Mouse (Mus musculus) left cerebral cortex, adult 2 months (tissue): Measurements from ENCODE around the gene Gtpbp8. TPM values are rescaled to one million over a fixed set of nuclear protein-coding genes. Genes with fewer than 3 reads are reported as not detected.

Experiments
- DNase-seq, 2 experiments: peaks; one replicate each; pipeline ENCODE4 v3.0.0; 2021 to 2022; ENCODE audit warnings: low spot score in 2 of 2, mixed read lengths in 1 of 2; ENCODE audit errors: extremely low spot score in 1 of 2
- H3K27ac ChIP-seq: fragments of 200-600 bp; 2 replicates; pipeline ENCODE4 v1.8.1; 2022
- H3K4me3 ChIP-seq: fragments of 200-600 bp; 2 replicates; pipeline ENCODE4 v1.8.1; 2022
- CTCF ChIP-seq: fragments of 200-600 bp; IDR thresholded peaks from 2 replicates; pipeline ENCODE4 v1.8.1; 2022; ENCODE audit warnings: antibody characterized with exemption, mild to moderate bottlenecking, moderate library complexity
- intact Hi-C: fragments of 180-260 bp; cut with DNase I; formaldehyde crosslinking; loops from one replicate; pipeline ENCODE4 v1.15.1; 2025
- total RNA-seq, 2 experiments: library from RNA; stranded (reverse); gene quantifications; 2 replicates each; pipeline ENCODE4 v1.2.3; 2021

Gene Gtpbp8
- total RNA-seq, 2 experiments from 2014 or later: 24.4 to 25.7 TPM

DNA sequence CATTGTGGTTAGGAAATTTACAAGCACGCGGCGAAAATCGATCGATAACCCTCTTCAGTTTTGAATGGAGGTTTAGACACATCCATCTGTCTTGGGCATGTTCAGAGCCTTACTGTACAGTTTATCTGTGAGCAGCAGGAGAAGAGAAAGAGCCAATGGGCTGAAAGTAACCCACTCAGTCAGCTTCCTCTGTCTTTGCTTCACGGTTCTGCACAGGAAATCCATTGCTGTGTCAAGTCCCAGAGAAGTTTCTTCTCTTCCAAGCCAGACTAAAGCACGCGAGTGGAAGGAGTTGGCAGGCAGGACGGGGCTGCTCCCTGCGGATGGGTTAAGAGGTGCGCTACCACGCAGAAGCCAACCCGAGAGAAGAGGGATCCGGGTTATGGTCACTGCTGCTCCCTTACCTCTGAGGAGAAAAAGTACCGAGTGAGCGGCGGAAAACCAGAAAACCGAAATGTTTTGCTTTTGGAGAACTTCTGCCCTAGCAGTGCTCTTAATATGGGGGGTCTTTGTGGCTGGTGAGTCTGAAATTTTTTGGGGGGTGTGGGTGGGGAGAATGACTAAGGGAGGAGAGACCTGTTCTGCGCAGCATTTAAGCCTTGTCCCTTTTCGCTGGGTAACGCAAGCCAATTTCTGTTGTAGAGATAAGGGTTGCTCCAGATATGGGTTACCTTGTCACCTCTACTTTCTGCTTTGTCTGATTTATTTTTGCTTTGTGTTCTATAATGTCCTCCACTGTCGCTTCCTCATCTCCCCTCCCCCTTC is 19.6 kb upstream of the Gtpbp8 start, which contains the start of gene Cd200r1:
TSS of gene Cd200r1 (plus strand) at position 182 of the 765 bp plus-strand sequence.
- TF ChIP-seq CTCF: no peak
- intact Hi-C loops: loop anchor here (2.0 to 10.0 kb wide), 3 partner anchors 257 to 359 kb away; partner anchors contain the start of gene Ccdc80
- Histone ChIP-seq H3K4me3 (peak within 1 kb of the TSS; percentile 4), H3K27ac (no peak within 1 kb of the TSS; the same call in 1 of the 2 replicates)
- no peak for DNase-seq

DNA sequence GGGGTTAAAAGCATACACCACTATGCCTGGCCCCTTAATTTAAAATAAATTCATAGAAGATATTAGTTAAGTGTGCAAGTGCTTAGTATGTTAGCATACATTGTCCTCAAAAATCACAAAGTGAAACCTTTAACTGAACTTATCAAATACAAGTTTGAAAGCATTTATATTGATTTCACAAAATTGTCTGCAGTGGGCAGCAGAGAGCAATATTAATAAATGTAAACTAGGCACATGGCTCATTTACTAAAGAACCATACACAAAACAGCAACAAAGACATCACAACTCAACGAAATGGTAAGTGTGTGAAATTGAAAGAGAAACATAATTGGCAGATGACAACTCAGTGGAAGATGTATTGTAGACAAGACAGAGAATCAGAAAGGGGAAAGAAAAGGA is 15.6 kb upstream of the Gtpbp8 start:
- H3K4me3 ChIP-seq: no peak overlapping the region
- TF ChIP-seq CTCF: peak; percentile 25
- DNase-seq: no peak
- no peak overlapping the region for H3K27ac ChIP-seq
- intact Hi-C loops: loop anchor here (2.0 to 10.0 kb wide), 2 partner anchors 37 to 363 kb away; partner anchors contain the start of gene Nepro

DNA sequence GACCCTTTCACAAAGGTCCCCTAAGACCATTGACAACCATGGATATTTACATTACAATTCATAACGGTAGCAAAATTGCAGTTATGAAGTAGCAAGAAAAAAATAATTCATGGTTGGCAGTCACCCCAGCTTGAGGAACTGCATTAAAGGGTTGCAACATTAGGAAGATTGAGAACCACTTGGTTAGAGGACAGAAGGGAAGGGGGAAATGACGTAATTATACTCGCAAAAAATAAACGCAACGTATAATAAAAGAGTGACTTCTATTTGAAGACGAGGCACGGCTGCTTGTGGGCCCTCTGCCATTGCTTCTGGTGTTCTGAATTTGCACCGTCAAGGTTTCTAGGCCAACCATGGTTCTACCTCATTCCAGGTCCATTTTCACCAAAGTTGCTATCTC is 11.5 kb upstream of the Gtpbp8 start:
- no peak for TF ChIP-seq CTCF
- DNase-seq: no peak
- Histone ChIP-seq H3K27ac (no peak overlapping the region), H3K4me3 (no peak overlapping the region)
- intact Hi-C loops: no loop called here

DNA sequence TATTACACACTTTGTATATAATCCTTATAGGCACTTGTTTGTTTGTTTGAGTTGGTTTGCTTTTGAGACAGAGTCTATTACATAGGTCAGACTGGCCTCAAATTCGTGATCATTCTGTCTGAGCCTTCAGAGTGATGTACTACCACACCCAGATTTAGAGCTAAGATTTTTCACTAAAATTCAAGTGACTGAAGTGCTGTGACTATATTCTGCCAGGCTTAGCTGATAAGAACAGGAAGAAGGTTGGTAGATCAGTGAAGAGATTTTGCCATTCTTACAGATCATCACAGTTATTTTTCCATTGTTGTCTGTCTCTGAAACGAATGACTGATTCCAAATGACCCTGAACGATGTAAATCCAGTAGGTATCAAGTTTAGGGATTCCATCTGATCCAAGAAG is 1.8 kb upstream of the Gtpbp8 start:
- TF ChIP-seq CTCF: no peak
- intact Hi-C loops: no loop called here
- no peak for DNase-seq
- Histone ChIP-seq H3K27ac (no peak overlapping the region), H3K4me3 (no peak overlapping the region)

DNA sequence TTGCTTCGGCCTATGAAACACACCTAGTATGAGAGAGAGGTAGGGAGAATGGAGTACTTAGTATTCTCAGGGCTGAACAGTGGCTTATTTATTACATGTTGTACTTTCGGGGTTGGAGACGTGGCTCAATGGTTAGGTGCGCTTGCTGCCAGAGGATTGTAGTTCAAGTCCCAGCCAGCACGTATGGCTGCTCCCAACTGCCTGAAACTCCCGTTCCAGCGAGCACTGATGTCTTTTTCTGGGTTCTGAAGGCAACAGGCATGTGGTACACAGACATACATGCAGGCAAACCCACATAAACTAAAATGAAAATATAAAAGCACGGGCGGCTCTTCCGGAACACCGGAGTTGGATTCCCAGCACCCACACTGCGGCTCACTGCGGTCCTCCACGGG is 695 bp downstream of the Gtpbp8 start:
- DNase-seq: peak in 1 of 2 experiments; percentile 23
- TF ChIP-seq CTCF: no peak
- Histone ChIP-seq H3K4me3 (peak overlapping the region; percentile 81), H3K27ac (peak overlapping the region; percentile 99)
- intact Hi-C loops: no loop called here

DNA sequence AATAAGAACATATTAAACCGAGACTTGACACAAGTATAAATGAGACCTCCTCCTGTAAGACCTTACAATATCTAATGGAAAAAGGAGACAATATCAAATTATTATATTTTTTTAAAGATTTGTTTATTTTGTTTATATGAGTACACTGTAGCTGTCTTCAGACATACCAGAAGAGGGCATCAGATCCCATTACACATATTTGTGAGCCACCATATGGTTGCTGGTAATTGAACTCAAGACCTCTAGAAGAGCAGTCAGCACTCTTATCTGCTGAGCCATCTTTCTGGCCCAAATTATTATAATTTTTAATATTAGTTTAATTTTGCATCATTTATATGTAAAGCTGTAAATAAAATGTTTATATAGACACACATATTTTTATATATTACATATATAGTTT is 3.4 kb downstream of the Gtpbp8 start:
- peak; percentile 40 for TF ChIP-seq CTCF
- H3K27ac ChIP-seq: no peak overlapping the region
- no peak for DNase-seq
- intact Hi-C loops: loop anchor here (1.0 kb wide), 1 partner anchor 348 kb away; no protein-coding TSS in a partner anchor
- H3K4me3 ChIP-seq: no peak overlapping the region

DNA sequence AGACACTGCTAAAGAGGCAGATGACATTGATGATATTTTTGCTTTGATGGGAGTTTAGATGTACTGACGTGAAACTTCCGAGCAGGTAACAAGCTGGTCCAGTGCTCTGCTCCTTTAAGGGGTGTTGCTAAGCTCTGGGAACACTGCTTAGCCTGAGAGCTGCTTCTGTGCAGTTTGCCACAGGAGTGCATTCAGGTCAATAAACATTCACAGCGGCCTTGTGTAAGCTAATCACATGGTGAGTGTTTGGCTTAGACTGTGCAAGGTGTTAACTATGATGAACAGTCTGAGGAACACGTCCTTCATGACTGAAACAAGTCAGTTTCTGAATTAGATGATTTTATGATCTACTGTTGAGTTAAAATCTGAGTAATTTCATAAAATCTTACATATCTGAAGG is 10.0 kb downstream of the Gtpbp8 start:
- DNase-seq: no peak
- H3K27ac ChIP-seq: no peak overlapping the region
- intact Hi-C loops: no loop called here
- no peak overlapping the region for H3K4me3 ChIP-seq
- TF ChIP-seq CTCF: no peak

DNA sequence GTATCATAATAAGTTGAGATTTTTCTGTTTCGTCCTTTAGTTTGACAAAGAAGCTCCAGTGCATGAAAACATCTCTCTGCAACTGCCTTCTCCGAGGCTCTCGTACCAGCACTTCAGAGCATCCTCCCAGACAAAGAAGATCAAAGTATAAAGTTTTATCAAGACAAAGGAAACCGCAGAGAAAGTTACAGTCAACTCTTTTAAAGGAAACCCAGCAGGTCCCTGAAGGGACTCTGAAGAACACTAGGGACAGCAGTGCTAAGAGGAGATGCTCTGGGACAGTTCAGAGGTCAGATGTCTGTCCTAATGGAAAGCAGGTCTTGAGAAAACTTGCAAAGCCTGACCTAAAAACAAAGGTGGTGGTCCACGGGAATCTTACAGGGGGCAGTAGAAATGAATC is 10.5 kb downstream of the Gtpbp8 start:
- H3K27ac ChIP-seq: no peak overlapping the region
- intact Hi-C loops: no loop called here
- TF ChIP-seq CTCF: no peak
- DNase-seq: no peak
- H3K4me3 ChIP-seq: no peak overlapping the region

DNA sequence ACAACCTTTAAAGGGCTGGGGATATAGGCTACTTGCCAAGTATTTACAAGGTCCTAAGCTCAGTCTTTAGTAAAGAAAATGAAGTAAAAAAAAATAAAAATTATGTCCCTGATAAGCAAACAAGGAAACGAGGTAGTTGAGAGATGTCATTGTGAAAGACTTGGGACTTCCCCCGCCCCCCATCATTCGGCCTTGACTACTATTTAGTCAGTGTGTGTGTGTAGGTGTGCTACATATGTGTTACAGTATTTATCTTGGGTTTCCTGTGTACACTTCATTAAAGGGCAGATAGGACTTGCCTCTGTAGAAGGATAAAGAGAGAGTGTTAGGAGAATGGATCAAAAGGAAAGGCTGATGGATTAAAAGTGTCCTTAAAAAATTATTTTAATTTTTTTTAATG is 12.1 kb downstream of the Gtpbp8 start:
- intact Hi-C loops: no loop called here
- no peak overlapping the region for H3K27ac ChIP-seq
- no peak overlapping the region for H3K4me3 ChIP-seq
- no peak for TF ChIP-seq CTCF
- no peak for DNase-seq

DNA sequence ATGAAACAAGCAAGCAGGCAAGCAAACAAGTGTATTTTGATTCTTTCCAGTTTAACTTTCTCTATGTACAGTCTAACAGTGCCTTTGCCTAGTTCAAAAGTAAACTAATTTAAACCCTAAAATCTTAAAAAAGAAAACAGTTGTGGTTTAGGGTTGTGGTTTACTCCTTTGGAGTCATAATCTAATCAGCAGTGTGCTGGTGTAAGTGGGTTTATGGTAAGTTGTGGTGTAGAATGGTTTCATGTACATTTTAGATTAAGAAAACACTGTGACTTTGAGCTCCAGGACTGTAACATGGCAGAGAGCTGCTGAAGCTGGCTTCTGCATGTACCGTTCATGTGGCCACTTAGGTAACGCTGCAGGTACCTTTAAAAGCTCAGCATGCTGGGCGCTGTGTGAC is 18.6 kb downstream of the Gtpbp8 start:
- intact Hi-C loops: no loop called here
- no peak for DNase-seq
- no peak for TF ChIP-seq CTCF
- Histone ChIP-seq H3K4me3 (no peak overlapping the region), H3K27ac (no peak overlapping the region)

DNA sequence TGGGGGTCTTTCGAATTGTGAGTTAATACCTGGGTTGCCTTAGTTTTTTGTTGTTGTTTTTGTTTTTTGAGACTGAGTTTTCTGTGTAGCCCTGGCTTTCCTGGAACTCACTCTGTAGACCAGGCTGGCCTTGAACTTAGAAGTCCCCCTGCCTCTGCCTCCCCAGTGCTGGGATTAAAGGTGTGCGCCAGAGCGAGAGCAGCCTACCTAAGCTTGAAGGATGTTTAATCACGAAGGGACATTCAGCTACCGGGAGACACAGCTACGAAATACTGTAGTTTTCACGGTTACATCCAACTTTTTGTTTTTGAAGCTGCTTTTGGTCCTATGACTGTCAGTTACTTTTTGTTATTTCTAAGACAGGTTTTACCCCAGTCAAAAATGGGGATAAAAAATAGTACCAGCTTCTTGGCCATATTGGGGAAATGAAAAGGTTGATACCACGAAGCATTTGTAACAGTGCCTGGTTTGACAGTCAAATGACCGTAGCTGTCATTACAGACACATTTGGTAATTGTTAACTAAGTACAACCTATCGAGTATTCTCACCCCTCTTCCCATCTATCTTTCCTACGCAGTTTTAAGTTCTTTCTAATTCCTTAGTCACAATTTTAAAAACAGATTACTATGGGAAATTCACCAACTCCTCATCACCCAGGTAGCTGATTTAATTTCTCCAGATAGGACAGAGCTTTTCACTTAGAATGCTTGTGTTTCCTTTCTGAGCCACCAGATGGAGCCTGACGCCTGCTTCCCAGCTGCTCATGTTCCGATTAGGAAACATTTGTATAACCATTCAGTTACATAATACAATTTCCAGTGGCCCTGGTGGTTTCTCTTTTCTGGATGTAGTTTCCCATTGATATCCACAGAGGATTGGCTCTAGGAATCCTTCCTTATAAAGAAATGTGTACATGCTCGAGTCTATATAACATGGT is 20.6 kb downstream of the Gtpbp8 start:
- H3K27ac ChIP-seq: peak overlapping the region; percentile 95
- DNase-seq: peak; percentile 74 to 82

DNA sequence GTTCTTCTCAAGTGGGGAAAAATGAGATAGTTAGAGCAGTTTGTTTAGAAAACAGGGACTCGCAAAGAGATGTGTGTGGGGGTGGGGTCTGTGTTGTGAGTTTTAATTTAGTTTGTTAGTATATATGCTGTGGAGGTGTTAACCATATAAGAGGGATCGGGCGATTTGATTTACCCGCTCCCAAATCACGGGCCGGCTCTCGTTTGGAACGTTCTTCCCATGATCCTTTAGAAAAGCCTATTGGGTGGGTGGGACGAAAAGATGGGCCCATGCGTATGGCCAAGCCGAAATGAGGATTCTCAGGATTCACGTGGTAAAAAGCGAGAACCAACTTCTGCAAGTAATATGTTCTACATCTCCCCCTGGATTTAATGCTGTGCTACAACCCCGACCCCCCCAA is 21.3 kb downstream of the Gtpbp8 start:
- intact Hi-C loops: loop anchor here (1.0 to 2.0 kb wide), 4 partner anchors 21 to 399 kb away; partner anchors contain the start of gene Gtpbp8
- DNase-seq: peak in 1 of 2 experiments; percentile 36
- peak overlapping the region; percentile 95 for H3K27ac ChIP-seq
- peak overlapping the region; percentile 93 for H3K4me3 ChIP-seq
- TF ChIP-seq CTCF: no peak

More for the DNA sequence above, 20.6 kb downstream of the Gtpbp8 start:
- intact Hi-C loops: loop anchor here (1.0 to 2.0 kb wide), 3 partner anchors 37 to 399 kb away; no protein-coding TSS in a partner anchor
- H3K4me3 ChIP-seq: peak overlapping the region; percentile 93
- TF ChIP-seq CTCF: peak; percentile 93
